Mouse (Mus musculus): ENCODE measurements around the gene Fnbp1.
A peak's percentile ranks its signal among the peaks of the same experiment; 100 is the strongest.

The Fnbp1 gene

GRCm38 (mm10) chr2:31094565-31094964 is 47.2 kb downstream of the Fnbp1 start:
- DNase-seq (ENCODE audit: low spot score) = no peak

GRCm38 (mm10) chr2:31092939-31093338 is 48.9 kb downstream of the Fnbp1 start:
- DNase-seq (ENCODE audit: low spot score) = no peak

- no peak for DNase-seq (ENCODE audit: low spot score)
Measured at GRCm38 (mm10) chr2:31091182-31091581, 50.6 kb downstream of the Fnbp1 start.

GRCm38 (mm10) chr2:31089607-31090006 is 52.2 kb downstream of the Fnbp1 start:
- DNase-seq (ENCODE audit: low spot score) = no peak

GRCm38 (mm10) chr2:31088871-31089270 is 52.9 kb downstream of the Fnbp1 start:
- DNase-seq (ENCODE audit: low spot score) = no peak

GRCm38 (mm10) chr2:31087663-31088661 is 53.8 kb downstream of the Fnbp1 start:
- peak; percentile 25 for DNase-seq (ENCODE audit: low spot score)

- DNase-seq (ENCODE audit: low spot score) = no peak
Measured at GRCm38 (mm10) chr2:31087085-31087484, 54.7 kb downstream of the Fnbp1 start.

- no peak for DNase-seq (ENCODE audit: low spot score)
Measured at GRCm38 (mm10) chr2:31086543-31086942, 55.3 kb downstream of the Fnbp1 start.

- no peak for DNase-seq (ENCODE audit: low spot score)
Measured at GRCm38 (mm10) chr2:31084169-31084850, 57.5 kb downstream of the Fnbp1 start.

- no peak for DNase-seq (ENCODE audit: low spot score)
Measured at GRCm38 (mm10) chr2:31083372-31083771, 58.4 kb downstream of the Fnbp1 start.

- DNase-seq (ENCODE audit: low spot score) = no peak
Measured at GRCm38 (mm10) chr2:31082639-31083038, 59.2 kb downstream of the Fnbp1 start.

GRCm38 (mm10) chr2:31081349-31081748 is 60.5 kb downstream of the Fnbp1 start:
- no peak for DNase-seq (ENCODE audit: low spot score)

GRCm38 (mm10) chr2:31079117-31079516 is 62.7 kb downstream of the Fnbp1 start:
- DNase-seq (ENCODE audit: low spot score) = no peak

GRCm38 (mm10) chr2:31077574-31077973 is 64.2 kb downstream of the Fnbp1 start:
- DNase-seq (ENCODE audit: low spot score) = no peak

GRCm38 (mm10) chr2:31076351-31077140 is 65.3 kb downstream of the Fnbp1 start:
- DNase-seq (ENCODE audit: low spot score) = no peak

- no peak for DNase-seq (ENCODE audit: low spot score)
Measured at GRCm38 (mm10) chr2:31075836-31076235, 66.0 kb downstream of the Fnbp1 start.

GRCm38 (mm10) chr2:31075168-31075567 is 66.6 kb downstream of the Fnbp1 start:
- DNase-seq (ENCODE audit: low spot score) = no peak

- no peak for DNase-seq (ENCODE audit: low spot score)
Measured at GRCm38 (mm10) chr2:31069506-31069905, 72.3 kb downstream of the Fnbp1 start.

GRCm38 (mm10) chr2:31069114-31069445 is 72.7 kb downstream of the Fnbp1 start:
- DNase-seq (ENCODE audit: low spot score) = no peak

GRCm38 (mm10) chr2:31068246-31069113 is 73.3 kb downstream of the Fnbp1 start:
- DNase-seq (ENCODE audit: low spot score) = peak; percentile 61

GRCm38 (mm10) chr2:31067696-31068245 is 74.0 kb downstream of the Fnbp1 start:
- no peak for DNase-seq (ENCODE audit: low spot score)
